In the genomic region with DNA sequence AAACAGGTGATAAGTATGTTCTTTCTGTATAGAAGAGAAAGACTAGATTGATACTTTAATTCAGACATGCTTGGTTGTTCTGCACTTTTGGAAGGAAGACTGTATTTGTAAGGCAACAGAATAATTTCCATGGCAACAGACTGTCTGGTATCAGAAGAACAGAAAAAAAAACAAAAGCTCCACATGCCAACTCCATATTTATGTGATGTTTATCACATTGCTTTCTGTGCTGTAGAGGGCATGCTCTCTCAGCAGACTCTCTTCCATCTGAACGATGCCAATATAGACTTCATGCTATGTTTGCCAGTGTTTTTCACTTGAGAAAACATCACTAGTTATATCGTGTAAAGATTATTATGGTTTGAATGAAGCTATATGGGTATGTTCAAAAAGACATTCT, we compare ENCODE assay signal across 24 mouse cellular contexts.
DNase-seq lines count a peak whose midpoint lies in the region; ATAC-seq lines count a peak whose summit lies in the region.
"Had no signal": no experiment of that assay in that cellular context is flagged by ENCODE, and none has a peak within 500 bp of the region (broad histone marks: within the 10 kb centered on the region; RNA-seq: fewer than 3 reads in every experiment).

No protein-coding gene starts in this region.

- no peak overlapping the region for H3K4me2 ChIP-seq in forebrain, embryonic 14.5 days (ENCODE audit: low read length)
- H3K4me2 ChIP-seq in forebrain, embryonic 12.5 days = no peak overlapping the region
- no peak overlapping the region for H3K4me2 ChIP-seq in midbrain, embryonic 11.5 days
- no peak overlapping the region for H3K4me2 ChIP-seq in midbrain, embryonic 15.5 days
- H3K4me2 ChIP-seq: embryonic facial prominence, embryonic 15.5 days; heart, embryonic 11.5 days; heart, embryonic 15.5 days; hindbrain, embryonic 14.5 days had no signal

- 82% methylated on average over 2 of the region's 2 CpGs for WGBS in forebrain, embryonic 14.5 days
- WGBS in forebrain, embryonic 12.5 days = 95% methylated on average over 2 of the region's 2 CpGs
- 88% methylated on average over 2 of the region's 2 CpGs for WGBS in midbrain, embryonic 11.5 days
- 87% methylated on average over 2 of the region's 2 CpGs for WGBS in midbrain, embryonic 15.5 days

- H3K36me3 ChIP-seq in forebrain, embryonic 14.5 days (ENCODE audit: control insufficient read depth, insufficient read depth, low read length) = no peaks in the 10 kb centered on the region
- H3K36me3 ChIP-seq in forebrain, embryonic 12.5 days (replicated peaks) = no peaks in the 10 kb centered on the region
- H3K36me3 ChIP-seq in midbrain, embryonic 11.5 days (ENCODE audit: control insufficient read depth, insufficient read depth, low read length) = no peaks in the 10 kb centered on the region
- H3K36me3 ChIP-seq in midbrain, embryonic 15.5 days (replicated peaks) = no peaks in the 10 kb centered on the region
- H3K36me3 ChIP-seq: embryonic facial prominence, embryonic 15.5 days; G1E; heart, embryonic 15.5 days had no signal

- H3K9me3 ChIP-seq in forebrain, embryonic 14.5 days (replicated peaks; ENCODE audit: control insufficient read depth, low read length) = no peaks in the 10 kb centered on the region
- H3K9me3 ChIP-seq in forebrain, embryonic 12.5 days = no peaks in the 10 kb centered on the region
- no peaks in the 10 kb centered on the region for H3K9me3 ChIP-seq in midbrain, embryonic 11.5 days (ENCODE audit: control insufficient read depth, low read length)
- H3K9me3 ChIP-seq in midbrain, embryonic 15.5 days = no peaks in the 10 kb centered on the region
- H3K9me3 ChIP-seq: embryonic facial prominence, embryonic 15.5 days; G1E; heart, embryonic 15.5 days had no signal

- no peaks in the 10 kb centered on the region for H3K4me1 ChIP-seq in forebrain, embryonic 14.5 days (ENCODE audit: control insufficient read depth, insufficient read depth, low read length)
- no peaks in the 10 kb centered on the region for H3K4me1 ChIP-seq in forebrain, embryonic 12.5 days
- no peaks in the 10 kb centered on the region for H3K4me1 ChIP-seq in midbrain, embryonic 11.5 days (ENCODE audit: control insufficient read depth, insufficient read depth, low read length)
- H3K4me1 ChIP-seq in midbrain, embryonic 15.5 days = no peaks in the 10 kb centered on the region
- H3K4me1 ChIP-seq: embryonic facial prominence, embryonic 15.5 days had no signal

- no peaks in the 10 kb centered on the region for H3K27me3 ChIP-seq in forebrain, embryonic 14.5 days (replicated peaks; ENCODE audit: control insufficient read depth, insufficient read depth, low read length)
- H3K27me3 ChIP-seq in forebrain, embryonic 12.5 days = no peaks in the 10 kb centered on the region
- no peaks in the 10 kb centered on the region for H3K27me3 ChIP-seq in midbrain, embryonic 11.5 days (ENCODE audit: control insufficient read depth, insufficient read depth, low read length)
- H3K27me3 ChIP-seq in midbrain, embryonic 15.5 days (replicated peaks) = no peaks in the 10 kb centered on the region
- H3K27me3 ChIP-seq: embryonic facial prominence, embryonic 15.5 days; heart, embryonic 15.5 days had no signal

- H3K27ac ChIP-seq in forebrain, embryonic 14.5 days (ENCODE audit: low read depth, low read length) = no peak overlapping the region
- no peak overlapping the region for H3K27ac ChIP-seq in forebrain, embryonic 12.5 days
- H3K27ac ChIP-seq in midbrain, embryonic 11.5 days (ENCODE audit: low read depth, low read length) = no peak overlapping the region
- H3K27ac ChIP-seq in midbrain, embryonic 15.5 days = no peak overlapping the region
- H3K27ac ChIP-seq: embryonic facial prominence, embryonic 15.5 days; heart, adult 2 months; heart, embryonic 15.5 days; hindbrain, embryonic 14.5 days had no signal

- no peak overlapping the region for H3K4me3 ChIP-seq in forebrain, embryonic 14.5 days (ENCODE audit: low read depth, low read length)
- H3K4me3 ChIP-seq in forebrain, embryonic 12.5 days (replicated peaks) = no peak overlapping the region
- no peak overlapping the region for H3K4me3 ChIP-seq in midbrain, embryonic 11.5 days (ENCODE audit: low read depth, low read length)
- H3K4me3 ChIP-seq in midbrain, embryonic 15.5 days = no peak overlapping the region
- H3K4me3 ChIP-seq: embryonic facial prominence, embryonic 15.5 days; erythroblast, embryonic 14.5 days; heart, adult 2 months; heart, embryonic 15.5 days had no signal

- H3K9ac ChIP-seq in forebrain, embryonic 14.5 days (ENCODE audit: low read length) = no peak overlapping the region
- no peak overlapping the region for H3K9ac ChIP-seq in forebrain, embryonic 12.5 days
- no peak overlapping the region for H3K9ac ChIP-seq in midbrain, embryonic 11.5 days (ENCODE audit: low read length)
- H3K9ac ChIP-seq in midbrain, embryonic 15.5 days = no peak overlapping the region
- H3K9ac ChIP-seq: embryonic facial prominence, embryonic 15.5 days; heart, embryonic 15.5 days; hindbrain, embryonic 14.5 days had no signal

- ATAC-seq in forebrain, embryonic 14.5 days = no peak
- no peak for ATAC-seq in forebrain, embryonic 12.5 days (ENCODE audit: low FRiP score)
- peak; percentile 13; the same call in 1 of the 2 replicates for ATAC-seq in frontal cortex, adult (ENCODE audit: low TSS enrichment)
- no peak for ATAC-seq in midbrain, embryonic 11.5 days (ENCODE audit: low FRiP score)
- no peak for ATAC-seq in midbrain, embryonic 15.5 days (replicated peaks)
- ATAC-seq: CD4-positive, CD25-positive, alpha-beta regulatory T cell, adult 4 months; intestine, embryonic 16.5 days had no signal

- peak; percentile 43 for DNase-seq in forebrain, embryonic 14.5 days (ENCODE audit: low spot score)
- no peak for DNase-seq in frontal cortex, postnatal 14 days (ENCODE audit: low spot score in 2 of 2)
- peak; percentile 61 for DNase-seq in midbrain, embryonic 11.5 days (ENCODE audit: low spot score, missing footprints)
- no peak for DNase-seq in testis, postnatal 14 days (ENCODE audit: low spot score)
- DNase-seq: adrenal gland, adult 8-10 months; adrenal gland, postnatal 36 days; B cell, adult 2 months; cerebellum, adult 2 months; cerebellum, postnatal 10 days; embryo, embryonic 11 days; gastrocnemius, postnatal 14 days; heart, adult 2 months; heart, postnatal 14 days had no signal

Comparison
In these comparisons a context has a peak if more than half of its experiments do, and no peak if none do; other contexts are left out.
1. DNase-seq: peak in forebrain, embryonic 14.5 days (single experiment) and midbrain, embryonic 11.5 days (single experiment); none in frontal cortex, postnatal 14 days (0 of 2) and testis, postnatal 14 days (single experiment).